Mouse (Mus musculus) lung, embryonic 16.5 days (tissue): ENCODE results near the gene Prkce. TPM values are rescaled to one million over a fixed set of nuclear protein-coding genes. Genes with fewer than 3 reads are reported as not detected.

Experiments
- ATAC-seq: fragments of 200-750 bp; cut with Nextera tagmentation; 2 replicates; pipeline ENCODE4 v1.8.0; 2017; ENCODE audit warnings: low read depth, mild to moderate bottlenecking, moderate library complexity
- H3K27ac ChIP-seq: fragments of 300-500 bp; sonication (generic); 2 replicates; pipeline ENCODE4 v1.5.1; 2014; ENCODE audit warnings: mild to moderate bottlenecking, control low read depth, low read length
- H3K27me3 ChIP-seq: fragments of 300-500 bp; sonication (generic); 2 replicates; pipeline ENCODE4 v1.6.1; 2014; ENCODE audit warnings: low read depth, low read length, mixed read lengths; ENCODE audit not compliant: control insufficient read depth, insufficient read depth
- H3K36me3 ChIP-seq: fragments of 300-500 bp; sonication (generic); 2 replicates; pipeline ENCODE4 v1.6.1; 2014; ENCODE audit warnings: low read length; ENCODE audit not compliant: control insufficient read depth, insufficient read depth
- H3K4me1 ChIP-seq: fragments of 300-500 bp; sonication (generic); replicated peaks from 2 replicates; pipeline ENCODE4 v1.6.1; 2014; ENCODE audit warnings: low read length, mixed read lengths; ENCODE audit not compliant: control insufficient read depth, insufficient read depth
- H3K4me2 ChIP-seq: fragments of 300-500 bp; sonication (generic); 2 replicates; pipeline ENCODE4 v1.6.1; 2014; ENCODE audit warnings: low read depth, low read length, control low read depth
- H3K4me3 ChIP-seq: fragments of 300-500 bp; sonication (generic); 2 replicates; pipeline ENCODE4 v1.5.1; 2014; ENCODE audit warnings: mild to moderate bottlenecking, low read length, control low read depth
- H3K9ac ChIP-seq: fragments of 300-500 bp; sonication (generic); 2 replicates; pipeline ENCODE4 v1.6.1; 2014; ENCODE audit warnings: low read length, control low read depth
- H3K9me3 ChIP-seq: fragments of 300-500 bp; sonication (generic); 2 replicates; pipeline ENCODE4 v1.6.1; 2016; ENCODE audit warnings: low read length; ENCODE audit not compliant: control insufficient read depth
- WGBS: fragments of 180-500 bp; shearing (Covaris S2); extraction: QIAGEN DNeasy Blood & Tissue Kit; methylation state at CpG from one replicate; pipeline ENCODE4 v1.1.7; 2014; 5-methylcytosine and 5-hydroxymethylcytosine counted together
- polyA plus RNA-seq: library from polyadenylated mRNA; unstranded; fragments of >200 nt; fragmentation: Nextera tagmentation; extraction: Ambion mirVana; gene quantifications from 2 replicates; pipeline ENCODE4 v1.2.1, GENCODE M21; 2015

Prkce gene
- polyA plus RNA-seq, 1 experiment from 2014 or later = 4.9 TPM

DNA sequence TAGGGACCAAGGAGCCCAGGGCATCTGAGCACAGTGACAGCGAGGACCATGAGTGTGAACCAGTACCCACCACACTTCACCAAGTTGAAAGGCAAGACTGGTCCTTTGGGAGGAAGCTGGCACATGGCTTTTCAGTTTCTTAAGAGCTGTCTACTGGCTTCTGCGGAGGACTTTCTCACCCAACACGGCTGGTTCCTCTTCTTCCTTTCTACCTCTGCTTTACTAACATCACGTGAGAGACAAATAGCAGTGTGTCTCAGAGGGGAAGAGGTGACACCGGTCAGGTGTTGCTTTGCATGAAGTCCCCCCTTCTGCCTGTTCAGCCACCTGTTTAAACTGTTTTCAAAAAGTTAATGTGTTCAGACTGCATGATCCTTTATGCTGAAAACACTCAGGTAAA, 359.7 kb downstream of the Prkce start:
- Histone ChIP-seq H3K27ac (no peak overlapping the region), H3K9ac (no peak overlapping the region), H3K4me1 (0 out of 2 replicates have a peak, but pooled peaks cover 6% of the 10 kb centered on the region), H3K4me2 (no peak overlapping the region), H3K4me3 (no peak overlapping the region), H3K27me3 (no peaks in the 10 kb centered on the region), H3K36me3 (no peaks in the 10 kb centered on the region), H3K9me3 (no peaks in the 10 kb centered on the region)
- ATAC-seq = no peak
- 83% methylated on average over 5 of the region's 5 CpGs for WGBS

GRCm38 (mm10) chr17:86529003-86529402, 361.4 kb downstream of the Prkce start:
- 68% methylated on average over 10 of the region's 10 CpGs for WGBS
- no peak overlapping the region; the same call in 1 of the 2 replicates for H3K27ac ChIP-seq
- no peak overlapping the region for H3K9ac ChIP-seq
- no peak overlapping the region for H3K4me3 ChIP-seq
- no peak for ATAC-seq
- no peaks in the 10 kb centered on the region for H3K36me3 ChIP-seq
- H3K4me1 ChIP-seq = 0 out of 2 replicates have a peak, but pooled peaks cover 6% of the 10 kb centered on the region
- H3K4me2 ChIP-seq = no peak overlapping the region
- no peaks in the 10 kb centered on the region for H3K9me3 ChIP-seq
- no peaks in the 10 kb centered on the region for H3K27me3 ChIP-seq

DNA sequence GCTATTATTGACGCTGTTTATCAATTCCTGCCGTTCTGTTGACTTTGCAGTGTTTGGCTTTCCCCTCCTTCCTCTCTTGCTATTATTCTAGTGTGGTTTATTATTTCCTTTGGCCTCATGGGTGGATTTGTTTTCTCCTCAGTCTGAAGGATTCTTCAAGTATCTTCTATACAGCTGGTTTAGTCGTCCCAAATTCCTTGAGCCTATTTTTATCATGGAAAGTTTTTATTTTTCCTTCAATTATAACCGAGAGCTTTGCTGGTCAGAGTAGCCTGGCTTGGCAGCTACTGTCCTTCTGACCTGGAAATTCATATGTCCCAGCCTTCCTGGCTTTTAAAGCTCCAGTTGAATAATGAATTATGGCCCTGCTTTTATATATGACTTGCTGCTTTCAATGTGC, 361.8 kb downstream of the Prkce start:
- H3K27ac ChIP-seq = peak overlapping the region; percentile 0; the same call in 1 of the 2 replicates
- ATAC-seq = 0 out of 2 replicates have a peak, but pooled peaks have one; percentile 15
- H3K9ac ChIP-seq = no peak overlapping the region
- 41% methylated on average over 4 of the region's 4 CpGs for WGBS
- no peak overlapping the region for H3K4me2 ChIP-seq
- H3K9me3 ChIP-seq = no peaks in the 10 kb centered on the region
- H3K27me3 ChIP-seq = no peaks in the 10 kb centered on the region
- no peaks in the 10 kb centered on the region for H3K36me3 ChIP-seq
- H3K4me1 ChIP-seq = 0 out of 2 replicates have a peak, but pooled peaks cover 6% of the 10 kb centered on the region
- H3K4me3 ChIP-seq = no peak overlapping the region

GRCm38 (mm10) chr17:86531231-86531630, 363.6 kb downstream of the Prkce start:
- H3K36me3 ChIP-seq = no peaks in the 10 kb centered on the region
- H3K4me2 ChIP-seq = no peak overlapping the region
- no peak overlapping the region for H3K4me3 ChIP-seq
- no peak overlapping the region for H3K9ac ChIP-seq
- peaks cover 10% of the 10 kb centered on the region for H3K4me1 ChIP-seq
- H3K27ac ChIP-seq = no peak overlapping the region
- H3K27me3 ChIP-seq = no peaks in the 10 kb centered on the region
- no peaks in the 10 kb centered on the region for H3K9me3 ChIP-seq
- ATAC-seq = no peak
- 72% methylated on average over 6 of the region's 6 CpGs for whole genome bisulfite sequencing

DNA sequence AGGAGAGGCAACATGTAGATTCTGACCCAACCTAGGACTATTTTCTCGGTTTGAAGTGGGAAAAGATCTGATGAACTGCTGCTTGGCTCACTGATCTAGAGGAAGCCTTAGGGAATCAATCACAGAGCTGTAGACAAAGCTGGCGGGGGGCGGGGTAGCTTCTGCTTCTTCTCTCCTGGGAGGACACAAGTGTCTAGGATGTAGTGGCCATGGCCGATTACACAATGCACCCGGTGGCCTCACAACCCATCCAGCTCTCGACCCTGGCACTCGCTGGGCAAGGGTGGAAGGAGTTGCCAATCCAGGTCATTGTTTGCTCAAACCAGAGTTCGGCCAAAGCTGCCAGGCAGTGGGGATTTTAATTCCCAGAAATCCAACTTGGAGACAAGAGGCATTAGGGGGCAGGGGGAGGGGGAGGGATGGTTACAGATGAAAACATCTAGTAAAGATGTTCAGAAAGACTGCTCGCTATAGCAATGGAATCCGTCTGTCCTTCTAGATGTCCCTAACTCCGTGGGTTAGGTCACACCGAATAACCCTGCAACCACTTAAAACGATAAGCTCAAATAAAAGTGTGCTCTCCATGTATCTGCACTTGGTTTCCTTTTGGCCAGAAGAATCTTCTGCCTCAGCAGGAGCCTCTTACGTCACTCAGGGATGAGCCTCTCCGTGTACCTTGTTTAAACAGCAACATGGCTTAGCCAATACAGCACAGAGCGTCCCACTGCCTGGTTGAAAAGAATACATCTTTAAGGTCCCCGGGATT, 365.4 kb downstream of the Prkce start:
- no peaks in the 10 kb centered on the region for H3K36me3 ChIP-seq
- H3K9me3 ChIP-seq = no peaks in the 10 kb centered on the region
- H3K27me3 ChIP-seq = no peaks in the 10 kb centered on the region
- 58% methylated on average over 17 of the region's 17 CpGs for WGBS
- no peak overlapping the region for H3K4me3 ChIP-seq
- H3K4me1 ChIP-seq = peaks cover 16% of the 10 kb centered on the region
- H3K27ac ChIP-seq = no peak overlapping the region
- no peak overlapping the region for H3K4me2 ChIP-seq
- ATAC-seq = no peak
- no peak overlapping the region for H3K9ac ChIP-seq

DNA sequence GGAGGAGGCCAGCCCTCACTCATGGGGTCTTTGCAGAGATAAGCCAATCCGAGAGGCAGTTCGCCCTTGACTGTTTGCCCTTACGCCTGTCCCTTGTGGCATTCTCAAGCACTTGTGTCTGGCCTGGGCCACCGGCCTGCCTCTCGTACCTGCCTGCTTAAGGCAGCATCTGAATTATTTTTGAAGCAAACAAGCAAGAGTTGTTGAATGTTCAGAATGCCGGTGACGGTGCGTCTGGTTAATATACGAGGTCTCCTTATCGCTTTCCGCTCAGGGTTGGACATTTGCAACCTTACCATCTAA, 365.9 kb downstream of the Prkce start:
- peaks cover 16% of the 10 kb centered on the region for H3K4me1 ChIP-seq

DNA sequence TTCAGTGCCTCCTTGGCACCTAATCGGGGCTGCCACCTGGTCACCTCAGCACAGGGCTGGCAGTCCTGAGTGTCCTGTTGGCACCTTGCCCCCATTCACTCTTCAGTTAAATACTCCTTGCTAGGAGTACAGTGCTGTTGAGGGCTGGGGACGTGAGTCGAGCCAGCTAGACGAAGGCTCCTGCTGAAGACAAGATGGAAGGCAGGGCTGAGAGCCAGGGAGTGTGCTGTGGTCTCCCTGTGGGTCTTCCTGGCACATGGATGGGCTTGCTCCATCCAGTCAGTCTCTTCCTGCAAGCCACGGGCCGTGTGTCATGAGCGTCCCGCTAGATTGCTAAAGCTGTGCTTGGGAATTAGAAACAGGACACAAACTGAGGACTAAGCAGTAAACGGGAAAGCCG, 367.5 kb downstream of the Prkce start:
- Histone ChIP-seq H3K36me3 (no peaks in the 10 kb centered on the region), H3K9me3 (no peaks in the 10 kb centered on the region), H3K27ac (peak overlapping the region; percentile 45), H3K27me3 (no peaks in the 10 kb centered on the region), H3K4me1 (peaks cover 12% of the 10 kb centered on the region), H3K4me3 (no peak overlapping the region), H3K4me2 (no peak overlapping the region), H3K9ac (no peak overlapping the region)
- WGBS = 60% methylated on average over 10 of the region's 10 CpGs
- ATAC-seq = peak; percentile 42

More for the DNA sequence above, 365.9 kb downstream of the Prkce start:
- Histone ChIP-seq H3K4me2 (no peak overlapping the region), H3K27me3 (no peaks in the 10 kb centered on the region), H3K9me3 (no peaks in the 10 kb centered on the region), H3K4me3 (no peak overlapping the region), H3K27ac (no peak overlapping the region), H3K36me3 (no peaks in the 10 kb centered on the region), H3K9ac (no peak overlapping the region)
- ATAC-seq = no peak
- WGBS = 74% methylated on average over 11 of the region's 11 CpGs

GRCm38 (mm10) chr17:86535827-86536656, 368.5 kb downstream of the Prkce start:
- Histone ChIP-seq H3K4me1 (peaks cover 11% of the 10 kb centered on the region), H3K9ac (peak overlapping the region; percentile 57), H3K4me3 (peak overlapping the region; percentile 42), H3K4me2 (peak overlapping the region; percentile 71), H3K36me3 (no peaks in the 10 kb centered on the region), H3K9me3 (no peaks in the 10 kb centered on the region), H3K27ac (peak overlapping the region; percentile 72), H3K27me3 (no peaks in the 10 kb centered on the region)
- 3% methylated on average over 22 of the region's 22 CpGs for WGBS
- ATAC-seq = peak; percentile 76

GRCm38 (mm10) chr17:86539881-86540430, 372.4 kb downstream of the Prkce start:
- H3K27ac ChIP-seq = no peak overlapping the region
- peaks cover 11% of the 10 kb centered on the region for H3K4me1 ChIP-seq
- no peak overlapping the region for H3K9ac ChIP-seq
- no peaks in the 10 kb centered on the region for H3K36me3 ChIP-seq
- H3K4me2 ChIP-seq = no peak overlapping the region
- H3K9me3 ChIP-seq = no peaks in the 10 kb centered on the region
- H3K27me3 ChIP-seq = no peaks in the 10 kb centered on the region
- no peak overlapping the region for H3K4me3 ChIP-seq
- WGBS = 73% methylated on average over 18 of the region's 18 CpGs
- no peak for ATAC-seq
